Mouse (Mus musculus): ENCODE measurements at regions not wholly inside any gene's neighbourhood (a gene's known extent, or its start where the extent isn't known, plus 50 kb on each side); places are given as distances from the start of the nearest gene placed in this dataset.

GRCm38 (mm10) chr1:57545792-57546685 is 139.1 kb upstream of the Tyw5 start:
- H3K4me1 ChIP-seq (ENCODE audit: control insufficient read depth, insufficient read depth, low read length) = 0 out of 2 replicates have a peak, but pooled peaks cover 3% of the 10 kb centered on the region

GRCm38 (mm10) chr1:57561517-57561916 is 154.6 kb upstream of the Tyw5 start:
- no peak overlapping the region for H3K4me2 ChIP-seq (ENCODE audit: low read depth, low read length)
- 81% methylated on average over 2 of the region's 2 CpGs for WGBS
- no peak overlapping the region for H3K9ac ChIP-seq (ENCODE audit: low read length)
- no peaks in the 10 kb centered on the region for H3K36me3 ChIP-seq (ENCODE audit: control insufficient read depth, insufficient read depth)
- H3K27ac ChIP-seq (ENCODE audit: low read length) = no peak overlapping the region
- H3K4me1 ChIP-seq (ENCODE audit: control insufficient read depth, insufficient read depth, low read length) = no peaks in the 10 kb centered on the region
- no peaks in the 10 kb centered on the region for H3K27me3 ChIP-seq (ENCODE audit: control insufficient read depth, insufficient read depth, low read length)
- no peak overlapping the region for H3K4me3 ChIP-seq (ENCODE audit: low read length)
- H3K9me3 ChIP-seq (replicated peaks; ENCODE audit: control insufficient read depth, low read length) = no peaks in the 10 kb centered on the region
- no peak for ATAC-seq (replicated peaks; ENCODE audit: extremely low read depth, insufficient read depth, low FRiP score)

More at GRCm38 (mm10) chr1:57545792-57546685, 139.1 kb upstream of the Tyw5 start:
- Histone ChIP-seq H3K27me3 (ENCODE audit: control insufficient read depth, insufficient read depth, low read length) (no peaks in the 10 kb centered on the region), H3K27ac (ENCODE audit: low read length) (no peak overlapping the region), H3K9ac (ENCODE audit: low read length) (no peak overlapping the region), H3K4me2 (ENCODE audit: low read depth, low read length) (no peak overlapping the region), H3K9me3 (replicated peaks; ENCODE audit: control insufficient read depth, low read length) (no peaks in the 10 kb centered on the region), H3K36me3 (ENCODE audit: control insufficient read depth, insufficient read depth) (no peaks in the 10 kb centered on the region), H3K4me3 (ENCODE audit: low read length) (no peak overlapping the region)
- 42% methylated on average over 14 of the region's 14 CpGs for WGBS
- no peak for ATAC-seq (replicated peaks; ENCODE audit: extremely low read depth, insufficient read depth, low FRiP score)

- Histone ChIP-seq H3K9ac (ENCODE audit: low read length) (no peak overlapping the region), H3K27ac (ENCODE audit: low read length) (no peak overlapping the region), H3K36me3 (ENCODE audit: control insufficient read depth, insufficient read depth) (0 out of 2 replicates have a peak, but pooled peaks cover 4% of the 10 kb centered on the region), H3K4me1 (ENCODE audit: control insufficient read depth, insufficient read depth, low read length) (no peaks in the 10 kb centered on the region), H3K4me2 (ENCODE audit: low read depth, low read length) (no peak overlapping the region), H3K9me3 (replicated peaks; ENCODE audit: control insufficient read depth, low read length) (peaks cover 11% of the 10 kb centered on the region), H3K4me3 (ENCODE audit: low read length) (no peak overlapping the region), H3K27me3 (ENCODE audit: control insufficient read depth, insufficient read depth, low read length) (no peaks in the 10 kb centered on the region)
- no peak for ATAC-seq (replicated peaks; ENCODE audit: extremely low read depth, insufficient read depth, low FRiP score)
- WGBS = 55% methylated on average over 5 of the region's 5 CpGs
Observed at GRCm38 (mm10) chr1:57564676-57565075, 157.8 kb upstream of the Tyw5 start.

GRCm38 (mm10) chr1:57572097-57572496 is 165.2 kb upstream of the Tyw5 start:
- H3K4me2 ChIP-seq (ENCODE audit: low read depth, low read length) = no peak overlapping the region
- 0 out of 2 replicates have a peak, but pooled peaks cover 4% of the 10 kb centered on the region for H3K36me3 ChIP-seq (ENCODE audit: control insufficient read depth, insufficient read depth)
- H3K4me1 ChIP-seq (ENCODE audit: control insufficient read depth, insufficient read depth, low read length) = peaks cover 10% of the 10 kb centered on the region
- no peaks in the 10 kb centered on the region for H3K27me3 ChIP-seq (ENCODE audit: control insufficient read depth, insufficient read depth, low read length)
- H3K27ac ChIP-seq (ENCODE audit: low read length) = no peak overlapping the region
- H3K9ac ChIP-seq (ENCODE audit: low read length) = no peak overlapping the region
- no peak for ATAC-seq (replicated peaks; ENCODE audit: extremely low read depth, insufficient read depth, low FRiP score)
- WGBS = 38% methylated on average over 5 of the region's 5 CpGs
- H3K9me3 ChIP-seq (replicated peaks; ENCODE audit: control insufficient read depth, low read length) = peaks cover 11% of the 10 kb centered on the region
- no peak overlapping the region for H3K4me3 ChIP-seq (ENCODE audit: low read length)

- 33% methylated on average over 6 of the region's 6 CpGs for WGBS
Observed at GRCm38 (mm10) chr1:57573829-57574228, 166.9 kb upstream of the Tyw5 start.

GRCm38 (mm10) chr1:57574530-57574929 is 167.6 kb upstream of the Tyw5 start:
- Histone ChIP-seq H3K27ac (ENCODE audit: low read length) (no peak overlapping the region), H3K9me3 (replicated peaks; ENCODE audit: control insufficient read depth, low read length) (no peaks in the 10 kb centered on the region), H3K36me3 (ENCODE audit: control insufficient read depth, insufficient read depth) (no peaks in the 10 kb centered on the region), H3K4me2 (ENCODE audit: low read depth, low read length) (no peak overlapping the region), H3K9ac (ENCODE audit: low read length) (no peak overlapping the region), H3K4me1 (ENCODE audit: control insufficient read depth, insufficient read depth, low read length) (peaks cover 10% of the 10 kb centered on the region), H3K27me3 (ENCODE audit: control insufficient read depth, insufficient read depth, low read length) (no peaks in the 10 kb centered on the region), H3K4me3 (ENCODE audit: low read length) (no peak overlapping the region)
- WGBS = 90% methylated on average over 6 of the region's 6 CpGs
- no peak for ATAC-seq (replicated peaks; ENCODE audit: extremely low read depth, insufficient read depth, low FRiP score)

More at GRCm38 (mm10) chr1:57573829-57574228, 166.9 kb upstream of the Tyw5 start:
- ATAC-seq (replicated peaks; ENCODE audit: extremely low read depth, insufficient read depth, low FRiP score) = no peak
- peaks cover 10% of the 10 kb centered on the region for H3K4me1 ChIP-seq (ENCODE audit: control insufficient read depth, insufficient read depth, low read length)
- H3K4me2 ChIP-seq (ENCODE audit: low read depth, low read length) = peak overlapping the region; percentile 46
- peaks cover under 1% of the 10 kb centered on the region; the same call in 1 of the 2 replicates for H3K9me3 ChIP-seq (replicated peaks; ENCODE audit: control insufficient read depth, low read length)
- no peak overlapping the region; the same call in 1 of the 2 replicates for H3K9ac ChIP-seq (ENCODE audit: low read length)
- H3K4me3 ChIP-seq (ENCODE audit: low read length) = no peak overlapping the region
- no peaks in the 10 kb centered on the region for H3K27me3 ChIP-seq (ENCODE audit: control insufficient read depth, insufficient read depth, low read length)
- peak overlapping the region; percentile 48 for H3K27ac ChIP-seq (ENCODE audit: low read length)
- H3K36me3 ChIP-seq (ENCODE audit: control insufficient read depth, insufficient read depth) = no peaks in the 10 kb centered on the region

GRCm38 (mm10) chr1:57576066-57576753 is 169.3 kb upstream of the Tyw5 start:
- H3K27me3 ChIP-seq (ENCODE audit: control insufficient read depth, insufficient read depth, low read length) = no peaks in the 10 kb centered on the region
- 91% methylated on average over 5 of the region's 5 CpGs for WGBS

GRCm38 (mm10) chr1:57579086-57579485 is 172.2 kb upstream of the Tyw5 start:
- ATAC-seq (replicated peaks; ENCODE audit: extremely low read depth, insufficient read depth, low FRiP score) = peak; percentile 58; the same call in 1 of the 2 replicates
- Histone ChIP-seq H3K4me3 (ENCODE audit: low read length) (no peak overlapping the region), H3K9me3 (replicated peaks; ENCODE audit: control insufficient read depth, low read length) (no peaks in the 10 kb centered on the region), H3K27ac (ENCODE audit: low read length) (no peak overlapping the region; the same call in 1 of the 2 replicates), H3K4me2 (ENCODE audit: low read depth, low read length) (no peak overlapping the region), H3K9ac (ENCODE audit: low read length) (no peak overlapping the region), H3K27me3 (ENCODE audit: control insufficient read depth, insufficient read depth, low read length) (no peaks in the 10 kb centered on the region), H3K36me3 (ENCODE audit: control insufficient read depth, insufficient read depth) (no peaks in the 10 kb centered on the region), H3K4me1 (ENCODE audit: control insufficient read depth, insufficient read depth, low read length) (peaks cover 2% of the 10 kb centered on the region)
- 55% methylated on average over 3 of the region's 3 CpGs for WGBS

More at GRCm38 (mm10) chr1:57576066-57576753, 169.3 kb upstream of the Tyw5 start:
- H3K4me1 ChIP-seq (ENCODE audit: control insufficient read depth, insufficient read depth, low read length) = peaks cover 10% of the 10 kb centered on the region
- H3K9me3 ChIP-seq (replicated peaks; ENCODE audit: control insufficient read depth, low read length) = no peaks in the 10 kb centered on the region
- H3K27ac ChIP-seq (ENCODE audit: low read length) = no peak overlapping the region
- H3K4me2 ChIP-seq (ENCODE audit: low read depth, low read length) = no peak overlapping the region
- no peak overlapping the region for H3K4me3 ChIP-seq (ENCODE audit: low read length)
- ATAC-seq (replicated peaks; ENCODE audit: extremely low read depth, insufficient read depth, low FRiP score) = no peak
- H3K36me3 ChIP-seq (ENCODE audit: control insufficient read depth, insufficient read depth) = no peaks in the 10 kb centered on the region
- H3K9ac ChIP-seq (ENCODE audit: low read length) = no peak overlapping the region
